Mouse (Mus musculus) CH12.LX (cell line): ENCODE results near the gene Frem2. TPM values are rescaled to one million over a fixed set of nuclear protein-coding genes. Genes with fewer than 3 reads are reported as not detected.

Experiments used
- DNase-seq: peaks from one replicate; pipeline ENCODE4 v3.0.0-alpha.2; 2013; ENCODE audit errors: extremely low read depth
- H3K27ac ChIP-seq: 2 replicates; pipeline ENCODE4 v1.5.1; 2012; ENCODE audit warnings: low read depth, mild to moderate bottlenecking, control low read depth, moderate library complexity; ENCODE audit not compliant: insufficient read depth
- H3K27me3 ChIP-seq: replicated peaks from 2 replicates; pipeline ENCODE3; 2012; ENCODE audit warnings: inconsistent platforms
- H3K36me3 ChIP-seq, 2 experiments: replicated peaks in 1 of 2; 2 replicates each; pipeline versions ENCODE3 to v1.6.1; 2012; ENCODE audit warnings: inconsistent platforms in 1 of 2, low read length in 1 of 2, mild to moderate bottlenecking in 1 of 2, mixed read lengths in 1 of 2, moderate library complexity in 1 of 2; ENCODE audit not compliant: control insufficient read depth in 1 of 2, insufficient read depth in 1 of 2
- H3K4me1 ChIP-seq, 2 experiments: 2 replicates each; pipeline ENCODE4 v1.6.1; 2012; ENCODE audit warnings: inconsistent platforms in 1 of 2, moderate library complexity in 1 of 2; ENCODE audit not compliant: insufficient read depth in 2 of 2, control insufficient read depth in 1 of 2
- H3K4me2 ChIP-seq: 2 replicates; pipeline ENCODE4 v1.6.1; 2012; ENCODE audit warnings: low read depth, mild to moderate bottlenecking, control low read depth; ENCODE audit not compliant: poor library complexity, insufficient read depth, severe bottlenecking
- H3K4me3 ChIP-seq, 3 experiments: fragments of 150-350 bp in 1 of 3; sonication (generic) in 1 of 3; replicated peaks in 1 of 3; 2 replicates each; pipeline versions ENCODE3 to v1.5.1; 2011 to 2012; ENCODE audit warnings: low read depth in 2 of 3, low read length in 2 of 3, mild to moderate bottlenecking in 2 of 3, moderate library complexity in 2 of 3, control low read depth in 1 of 3, improper control_type of control experiment in 1 of 3, inconsistent platforms in 1 of 3, mixed read lengths in 1 of 3; ENCODE audit not compliant: poor library complexity in 1 of 3
- H3K79me2 ChIP-seq: replicated peaks from 2 replicates; pipeline ENCODE4 v1.6.1; 2012; ENCODE audit warnings: mild to moderate bottlenecking, moderate library complexity; ENCODE audit not compliant: control insufficient read depth, poor library complexity, insufficient read depth, severe bottlenecking; ENCODE audit errors: extremely low read depth
- H3K9ac ChIP-seq: 2 replicates; pipeline ENCODE4 v1.6.1; 2012; ENCODE audit warnings: low read depth, mild to moderate bottlenecking, control low read depth, moderate library complexity; ENCODE audit not compliant: insufficient read depth
- H3K9me3 ChIP-seq: replicated peaks from 2 replicates; pipeline ENCODE3; 2012; ENCODE audit warnings: low read length, inconsistent platforms, mixed read lengths
- BHLHE40 ChIP-seq: IDR thresholded peaks from 2 replicates; pipeline ENCODE4 v1.6.1; 2011; ENCODE audit warnings: mild to moderate bottlenecking, low read depth, low read length, improper control_type of control experiment
- CHD1 ChIP-seq: IDR thresholded peaks from 2 replicates; pipeline ENCODE4 v1.6.1; 2012; ENCODE audit warnings: low read depth, low read length, improper control_type of control experiment, inconsistent platforms
- CHD2 ChIP-seq: IDR thresholded peaks from 2 replicates; pipeline ENCODE4 v1.6.1; 2011; ENCODE audit warnings: low read length, improper control_type of control experiment
- E2F4 ChIP-seq: IDR thresholded peaks from 2 replicates; pipeline ENCODE4 v1.6.1; 2011; ENCODE audit warnings: low read depth, low read length, improper control_type of control experiment; ENCODE audit not compliant: insufficient replicate concordance
- EP300 ChIP-seq: IDR thresholded peaks from 2 replicates; pipeline ENCODE4 v1.6.1; 2011; ENCODE audit warnings: low read length, improper control_type of control experiment
- ETS1 ChIP-seq: conservative IDR thresholded peaks from 2 replicates; pipeline ENCODE4 v1.6.1; 2012; ENCODE audit warnings: low read depth, mild to moderate bottlenecking, inconsistent platforms, low read length, improper control_type of control experiment, moderate library complexity
- HCFC1 ChIP-seq: IDR thresholded peaks from 2 replicates; pipeline ENCODE4 v1.6.1; 2012; ENCODE audit warnings: low read depth, mild to moderate bottlenecking, inconsistent platforms, low read length, improper control_type of control experiment
- IRF4 ChIP-seq: IDR thresholded peaks from 2 replicates; pipeline ENCODE4 v1.6.1; 2014; ENCODE audit warnings: low read depth, mild to moderate bottlenecking, inconsistent platforms, low read length, improper control_type of control experiment
- MAZ ChIP-seq: IDR thresholded peaks from 2 replicates; pipeline ENCODE4 v1.6.1; 2012; ENCODE audit warnings: low read depth, mild to moderate bottlenecking, inconsistent platforms, low read length, improper control_type of control experiment, moderate library complexity
- MEF2A ChIP-seq: IDR thresholded peaks from 2 replicates; pipeline ENCODE4 v1.6.1; 2014; ENCODE audit warnings: low read depth, mild to moderate bottlenecking, inconsistent platforms, low read length, improper control_type of control experiment, borderline replicate concordance
- MYC ChIP-seq: IDR thresholded peaks from 2 replicates; pipeline ENCODE4 v1.6.1; 2011; ENCODE audit warnings: low read depth, mild to moderate bottlenecking, improper control_type of control experiment, low read length
- NELFE ChIP-seq: IDR thresholded peaks from 2 replicates; pipeline ENCODE4 v1.6.1; 2011; ENCODE audit warnings: low read depth, low read length, improper control_type of control experiment
- PAX5 ChIP-seq: IDR thresholded peaks from 2 replicates; pipeline ENCODE4 v1.6.1; 2012; ENCODE audit warnings: low read length, inconsistent platforms, mixed read lengths
- POLR2A ChIP-seq: IDR thresholded peaks from 2 replicates; pipeline ENCODE4 v1.6.1; 2011; ENCODE audit warnings: low read depth, mild to moderate bottlenecking, improper control_type of control experiment, low read length
- POLR2AphosphoS2 ChIP-seq: IDR thresholded peaks from 2 replicates; pipeline ENCODE4 v1.6.1; 2011; ENCODE audit warnings: low read depth, low read length, improper control_type of control experiment
- RAD21 ChIP-seq: IDR thresholded peaks from 2 replicates; pipeline ENCODE4 v1.6.1; 2011; ENCODE audit warnings: low read depth, mild to moderate bottlenecking, low read length, improper control_type of control experiment, moderate library complexity
- RCOR1 ChIP-seq: conservative IDR thresholded peaks from 2 replicates; pipeline ENCODE4 v1.6.1; 2012; ENCODE audit warnings: low read depth, mild to moderate bottlenecking, inconsistent platforms, low read length, improper control_type of control experiment
- SIN3A ChIP-seq: IDR thresholded peaks from 2 replicates; pipeline ENCODE4 v1.6.1; 2012; ENCODE audit warnings: low read length, improper control_type of control experiment, inconsistent platforms
- SMC3 ChIP-seq: IDR thresholded peaks from 2 replicates; pipeline ENCODE4 v1.6.1; 2011; ENCODE audit warnings: low read depth, low read length, improper control_type of control experiment
- TCF12 ChIP-seq: IDR thresholded peaks from 2 replicates; pipeline ENCODE4 v1.6.1; 2014; ENCODE audit warnings: low read depth, mild to moderate bottlenecking, inconsistent platforms, low read length, improper control_type of control experiment
- UBTF ChIP-seq: IDR thresholded peaks from 2 replicates; pipeline ENCODE4 v1.6.1; 2012; ENCODE audit warnings: low read depth, mild to moderate bottlenecking, inconsistent platforms, low read length, improper control_type of control experiment, moderate library complexity
- USF2 ChIP-seq: conservative IDR thresholded peaks from 2 replicates; pipeline ENCODE4 v1.6.1; 2011; ENCODE audit warnings: low read depth, low read length, improper control_type of control experiment
- ZKSCAN1 ChIP-seq: IDR thresholded peaks from 2 replicates; pipeline ENCODE4 v1.6.1; 2012; ENCODE audit warnings: low read depth, inconsistent platforms, low read length, improper control_type of control experiment, borderline replicate concordance
- ZMIZ1 ChIP-seq: IDR thresholded peaks from 2 replicates; pipeline ENCODE4 v1.6.1; 2012; ENCODE audit warnings: low read depth, mild to moderate bottlenecking, inconsistent platforms, low read length, improper control_type of control experiment
- dilution Hi-C: fragments of 300-500 bp; cut with MboI; formaldehyde crosslinking; loops from 2 replicates; pipeline ENCODE4 v1.14.3; 2020; ENCODE audit warnings: low sequenced_read_pairs; ENCODE audit not compliant: extremely low pct_unique_long_range_greater_than_20kb, extremely low pct_ligation_motif_present
- in situ Hi-C: fragments of 300-500 bp; cut with MboI; formaldehyde crosslinking; loops from 3 replicates; pipeline ENCODE4 v1.14.3; 2019; ENCODE audit warnings: low sequenced_read_pairs, low pct_ligation_motif_present, low pct_unique_long_range_greater_than_20kb, mixed read lengths
- polyA plus RNA-seq: library from polyadenylated mRNA; unstranded; fragments of >175 nt; gene quantifications from 2 replicates; pipeline ENCODE4 v1.2.1, GENCODE M21; 2012; ENCODE audit warnings: low read depth; ENCODE audit not compliant: insufficient read length
- total RNA-seq, 2 experiments: library from RNA; depleted of rRNA; stranded (reverse); fragments of 300-350 nt in 1 of 2; fragments of >200 nt in 1 of 2; gene quantifications; 2 replicates each; pipeline ENCODE4 v1.2.3; 2012 to 2014

The Frem2 gene
- total and polyA plus RNA-seq, 3 experiments, result 0.04 to 0.09 (median 0.04) TPM

GRCm38 (mm10) chr3:53630630-53631029, 26.5 kb downstream of the Frem2 start:
- no peaks in the 10 kb centered on the region for H3K79me2 ChIP-seq
- H3K27me3 ChIP-seq, result no peaks in the 10 kb centered on the region
- H3K4me3 ChIP-seq, result no peak overlapping the region
- no peaks in the 10 kb centered on the region for H3K36me3 ChIP-seq
- no peak overlapping the region for H3K27ac ChIP-seq
- H3K4me1 ChIP-seq, result 0 out of 4 replicates have a peak, but pooled peaks cover 0 to 5% of the 10 kb centered on the region in 2 experiments
- in situ Hi-C loops, result no loop called here
- no peak for DNase-seq
- TF ChIP-seq SIN3A, result no peak
- no peak for TF ChIP-seq IRF4
- TF ChIP-seq MAZ, result no peak
- no peak for TF ChIP-seq USF2
- TF ChIP-seq CHD2, result no peak
- TF ChIP-seq HCFC1, result no peak
- no peak for TF ChIP-seq MEF2A
- TF ChIP-seq EP300, result no peak
- no peak for TF ChIP-seq PAX5
- no peak for TF ChIP-seq BHLHE40
- TF ChIP-seq MYC, result no peak
- no peak for TF ChIP-seq NELFE
- TF ChIP-seq ZKSCAN1, result no peak
- TF ChIP-seq ETS1, result no peak
- TF ChIP-seq RAD21, result no peak
- no peak for TF ChIP-seq CHD1
- no peak for TF ChIP-seq RCOR1
- TF ChIP-seq TCF12, result no peak
- peak overlapping the region; percentile 29; the same call in 1 of the 2 replicates for H3K4me2 ChIP-seq
- no peak overlapping the region for H3K9ac ChIP-seq
- no peaks in the 10 kb centered on the region for H3K9me3 ChIP-seq
- dilution Hi-C loops, result no loop called here

GRCm38 (mm10) chr3:53629966-53630365, 27.2 kb downstream of the Frem2 start:
- Histone ChIP-seq H3K27me3 (no peaks in the 10 kb centered on the region), H3K4me3 (no peak overlapping the region), H3K9ac (no peak overlapping the region), H3K9me3 (no peaks in the 10 kb centered on the region), H3K4me2 (no peak overlapping the region), H3K79me2 (no peaks in the 10 kb centered on the region), H3K36me3 (no peaks in the 10 kb centered on the region), H3K27ac (no peak overlapping the region), H3K4me1 (0 out of 4 replicates have a peak, but pooled peaks cover 0 to 5% of the 10 kb centered on the region in 2 experiments)
- DNase-seq, result no peak
- dilution Hi-C loops (no loop called here), in situ Hi-C loops (no loop called here)
- TF ChIP-seq UBTF (no peak), NELFE (no peak), EP300 (no peak), RCOR1 (no peak), SMC3 (no peak), POLR2A (no peak), MEF2A (no peak), ZMIZ1 (no peak), SIN3A (no peak), E2F4 (no peak), MAZ (no peak), TCF12 (no peak), BHLHE40 (no peak), POLR2AphosphoS2 (no peak)
